Mouse (Mus musculus) adrenal gland, postnatal 25 days (tissue): ENCODE measurements at regions not wholly inside any gene's neighbourhood (a gene's known extent, or its start where the extent isn't known, plus 50 kb on each side); places are given as distances from the start of the nearest gene placed in this dataset.
"Not testable (repeated sequence)": the region's sequence is repeated elsewhere in the genome, so short reads cannot be mapped to it uniquely, and the experiment has no call there.

Experiments used
- DNase-seq: peaks from one replicate; pipeline ENCODE4 v3.0.0; 2021; ENCODE audit warnings: mixed read lengths

- DNase-seq = peak; percentile 49
Measured at GRCm38 (mm10) chr12:22030717-22031116, 613.3 kb upstream of the Ywhaq start.

- DNase-seq = not testable (repeated sequence)
Measured at GRCm38 (mm10) chr12:22030263-22030662, 612.8 kb upstream of the Ywhaq start.
